Mouse (Mus musculus) heart, adult 18-20 months (tissue): ENCODE results near the gene Mgp. TPM values are rescaled to one million over a fixed set of nuclear protein-coding genes. Genes with fewer than 3 reads are reported as not detected.

Source experiments
- DNase-seq, 2 experiments: peaks; one replicate each; pipeline ENCODE4 v3.0.0; 2021 to 2022; ENCODE audit warnings: mixed read lengths in 1 of 2
- long read RNA-seq, 2 experiments: library from polyadenylated mRNA; stranded (forward); transcript quantifications; one replicate each; pipeline ENCODE4 v2.0.0; 2021
- total RNA-seq, 2 experiments: library from RNA; stranded (reverse); gene quantifications; 2 replicates each; pipeline ENCODE4 v1.2.3; 2021

Gene Mgp
- total RNA-seq: 100 to 1,000 TPM; 301 to 402 TPM
- long read RNA-seq, experiment 1, transcript Mgp-201 (4 exons, 617 nt): major isoform, 52 of 56 reads
- long read RNA-seq, experiment 1, partial matches to known transcripts: 2 of 56 reads
- long read RNA-seq, experiment 1, other reads (novel, unspliced or antisense): 2 of 56 reads
- long read RNA-seq, experiment 2, transcript Mgp-201 (4 exons, 617 nt): major isoform, 60 of 61 reads
- long read RNA-seq, experiment 2, partial matches to known transcripts: 1 of 61 reads
- long read RNA-seq, experiment 2, other reads (novel, unspliced or antisense): 0 of 61 reads

GRCm38 (mm10) chr6:136875670-136876069 lies at the start of gene Mgp:
Gene Mgp (minus strand): TSS chr6:136875823.
- DNase-seq: peak; percentile 80 to 82

GRCm38 (mm10) chr6:136925049-136925448 lies 49.4 kb upstream of the Mgp start:
- DNase-seq: no peak

GRCm38 (mm10) chr6:136923532-136923931 lies 47.9 kb upstream of the Mgp start, which contains the start of gene Pde6h:
Gene Pde6h (plus strand): TSS chr6:136923832.
- DNase-seq: no peak

- no peak for DNase-seq
These were observed 47.2 kb upstream of the Mgp start for GRCm38 (mm10) chr6:136922871-136923270.

- DNase-seq: no peak
These were observed 46.5 kb upstream of the Mgp start, which contains the start of gene Erp27 for GRCm38 (mm10) chr6:136922080-136922479. Gene Erp27 (minus strand): TSS chr6:136922180.

GRCm38 (mm10) chr6:136921601-136922000 lies 46.0 kb upstream of the Mgp start:
- DNase-seq: no peak

GRCm38 (mm10) chr6:136920320-136921257 lies 45.0 kb upstream of the Mgp start:
- DNase-seq: peak; percentile 82 to 93

- no peak for DNase-seq
These were observed 42.3 kb upstream of the Mgp start for GRCm38 (mm10) chr6:136917885-136918284.

GRCm38 (mm10) chr6:136915721-136916395 lies 40.2 kb upstream of the Mgp start:
- peak; percentile 29 to 30 for DNase-seq

GRCm38 (mm10) chr6:136914234-136914633 lies 38.6 kb upstream of the Mgp start:
- DNase-seq: no peak

- peak; percentile 67 for DNase-seq
These were observed 37.9 kb upstream of the Mgp start for GRCm38 (mm10) chr6:136913384-136914126.

- no peak for DNase-seq
These were observed 37.2 kb upstream of the Mgp start for GRCm38 (mm10) chr6:136912751-136913265.

- DNase-seq: peak; percentile 38 to 49
These were observed 34.7 kb upstream of the Mgp start for GRCm38 (mm10) chr6:136910247-136910890.

- DNase-seq: peak; percentile 68 to 79
These were observed 31.3 kb upstream of the Mgp start for GRCm38 (mm10) chr6:136906937-136907293.

- peak; percentile 50 to 60 for DNase-seq
These were observed 30.8 kb upstream of the Mgp start for GRCm38 (mm10) chr6:136906283-136906936.

GRCm38 (mm10) chr6:136903885-136904470 lies 28.4 kb upstream of the Mgp start:
- DNase-seq: no peak

- no peak for DNase-seq
These were observed 26.9 kb upstream of the Mgp start for GRCm38 (mm10) chr6:136902527-136902926.

GRCm38 (mm10) chr6:136901010-136901409 lies 25.4 kb upstream of the Mgp start:
- DNase-seq: no peak

GRCm38 (mm10) chr6:136900369-136901009 lies 24.9 kb upstream of the Mgp start:
- DNase-seq: peak in 1 of 2 experiments; percentile 34
